Mouse (Mus musculus): ENCODE measurements at regions not wholly inside any gene's neighbourhood (a gene's known extent, or its start where the extent isn't known, plus 50 kb on each side); places are given as distances from the start of the nearest gene placed in this dataset.

DNA sequence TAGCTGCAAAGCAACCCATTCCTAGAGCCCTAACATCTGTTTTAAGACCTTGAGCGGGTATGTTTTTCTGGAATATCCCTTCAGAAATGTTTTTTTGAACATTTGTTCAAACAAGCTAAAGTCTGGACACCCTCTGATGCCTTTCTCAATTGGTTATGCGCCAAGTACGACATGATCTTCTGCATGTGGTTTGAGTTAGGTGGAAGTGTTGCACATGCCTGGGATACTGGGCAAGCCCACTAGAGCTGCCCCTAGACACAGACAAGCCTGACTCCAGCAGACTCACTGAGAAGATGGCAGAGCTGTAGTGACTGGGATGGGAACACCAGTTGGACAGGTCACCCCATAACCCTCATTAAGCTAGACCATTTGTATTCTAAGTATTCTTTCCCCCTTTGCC is 153.2 kb upstream of the Cypt2 start:
- no peak for DNase-seq (ENCODE audit: low read depth)
- TF ChIP-seq CTCF (IDR thresholded peaks at IDR 0.05; ENCODE audit: borderline replicate concordance, extremely low read depth, insufficient read depth, insufficient read length) = no peak

- TF ChIP-seq CTCF (IDR thresholded peaks at IDR 0.05; ENCODE audit: borderline replicate concordance, extremely low read depth, insufficient read depth, insufficient read length) = no peak
- no peak for TF ChIP-seq POLR2A (IDR thresholded peaks at IDR 0.05; ENCODE audit: borderline replicate concordance, extremely low read depth, insufficient read depth, insufficient read length, poor library complexity, severe bottlenecking)
- DNase-seq (ENCODE audit: low read depth) = peak; percentile 63
These were observed 133.3 kb upstream of the Cypt2 start for GRCm38 (mm10) chrX:105366284-105366683.

DNA sequence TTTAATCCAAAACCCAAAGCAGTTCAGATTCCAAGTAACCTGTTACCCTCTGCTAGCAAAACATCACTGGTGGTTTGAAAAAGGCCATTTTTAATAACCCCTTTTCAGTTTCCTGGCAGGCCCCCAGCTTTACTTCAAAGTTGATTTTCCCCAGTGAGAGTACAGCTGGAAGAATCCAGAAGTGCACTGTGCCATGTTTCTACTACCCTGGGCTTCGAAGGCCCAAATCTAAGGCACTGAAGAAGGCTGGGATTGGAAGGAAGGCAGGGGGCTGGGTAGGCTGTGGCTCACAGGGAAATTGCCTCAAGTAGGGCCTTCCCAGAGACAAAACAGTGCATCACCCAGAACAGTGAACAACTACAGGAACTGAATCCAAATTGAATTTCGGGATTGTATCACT is 131.6 kb upstream of the Cypt2 start:
- TF ChIP-seq CTCF (IDR thresholded peaks at IDR 0.05; ENCODE audit: borderline replicate concordance, extremely low read depth, insufficient read depth, insufficient read length) (no peak), POLR2A (IDR thresholded peaks at IDR 0.05; ENCODE audit: borderline replicate concordance, extremely low read depth, insufficient read depth, insufficient read length, poor library complexity, severe bottlenecking) (no peak)

DNA sequence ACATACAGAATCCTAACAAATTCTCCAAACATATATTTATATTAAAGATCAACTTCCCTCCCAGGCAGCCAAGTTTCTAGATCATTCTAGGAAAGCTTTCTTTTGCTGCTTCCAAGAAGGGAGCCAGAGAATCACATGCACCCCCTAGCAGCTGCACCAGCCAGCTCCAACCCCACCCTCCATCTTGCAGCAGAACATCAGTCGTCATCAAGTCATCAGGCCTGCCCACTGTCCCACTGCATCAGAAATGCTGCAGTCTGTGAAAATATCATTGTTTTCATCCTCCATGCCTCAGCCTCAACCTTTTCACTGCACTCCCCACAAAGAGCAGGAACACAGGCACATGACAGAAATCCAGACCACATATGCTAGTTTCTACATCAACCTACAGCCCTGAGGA is 109.1 kb upstream of the Cypt2 start:
- DNase-seq (ENCODE audit: low read depth) = peak; percentile 46
- TF ChIP-seq CTCF (IDR thresholded peaks at IDR 0.05; ENCODE audit: borderline replicate concordance, extremely low read depth, insufficient read depth, insufficient read length) = no peak
- TF ChIP-seq POLR2A (IDR thresholded peaks at IDR 0.05; ENCODE audit: borderline replicate concordance, extremely low read depth, insufficient read depth, insufficient read length, poor library complexity, severe bottlenecking) = no peak

More for the DNA sequence above, 131.6 kb upstream of the Cypt2 start:
- peak; percentile 12 for DNase-seq (ENCODE audit: low read depth)

- no peak for TF ChIP-seq CTCF (IDR thresholded peaks at IDR 0.05; ENCODE audit: borderline replicate concordance, extremely low read depth, insufficient read depth, insufficient read length)
- TF ChIP-seq POLR2A (IDR thresholded peaks at IDR 0.05; ENCODE audit: borderline replicate concordance, extremely low read depth, insufficient read depth, insufficient read length, poor library complexity, severe bottlenecking) = no peak
- peak; percentile 31 for DNase-seq (ENCODE audit: low read depth)
These were observed 108.5 kb upstream of the Cypt2 start for GRCm38 (mm10) chrX:105391029-105391428.

DNA sequence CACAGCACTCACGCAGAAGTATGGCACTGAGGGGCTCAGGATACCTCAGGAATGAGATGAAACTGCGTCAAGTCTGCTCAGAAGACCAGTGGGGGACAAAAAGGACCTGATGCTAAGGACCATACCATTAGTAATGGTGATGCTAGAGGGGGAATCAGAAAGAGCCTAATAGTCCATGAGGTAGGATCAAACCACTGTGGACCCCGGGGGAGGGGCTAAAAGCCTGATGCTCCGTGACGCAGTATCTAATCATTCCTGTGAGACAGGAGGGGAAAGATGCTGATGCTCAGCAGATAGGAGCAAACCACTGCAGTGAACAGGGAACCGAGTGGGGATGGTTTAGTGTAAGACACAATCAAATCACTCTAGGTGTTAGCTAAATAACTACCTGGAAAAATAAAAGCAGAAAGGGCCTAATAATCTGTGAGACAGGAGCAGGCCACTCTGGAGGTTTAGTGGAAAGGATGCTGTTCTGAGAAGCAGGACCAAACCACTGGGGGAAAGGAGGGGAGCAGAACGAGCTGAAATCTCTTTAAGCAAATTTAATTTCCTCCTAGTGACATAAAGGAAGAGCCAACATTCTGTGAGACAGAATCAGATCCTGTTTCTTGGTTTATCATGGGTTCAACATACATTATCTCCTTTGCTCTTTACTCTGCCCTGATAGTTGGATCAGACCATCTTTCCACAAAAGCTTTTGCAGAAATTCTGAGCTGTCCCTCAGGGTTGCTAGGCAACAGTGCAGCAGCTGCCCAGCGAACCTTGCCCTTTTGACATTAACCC is 107.7 kb upstream of the Cypt2 start:
- TF ChIP-seq POLR2A (IDR thresholded peaks at IDR 0.05; ENCODE audit: borderline replicate concordance, extremely low read depth, insufficient read depth, insufficient read length, poor library complexity, severe bottlenecking) (peak; percentile 12; the same call in 1 of the 2 replicates), CTCF (IDR thresholded peaks at IDR 0.05; ENCODE audit: borderline replicate concordance, extremely low read depth, insufficient read depth, insufficient read length) (no peak)
- peak; percentile 98 for DNase-seq (ENCODE audit: low read depth)

DNA sequence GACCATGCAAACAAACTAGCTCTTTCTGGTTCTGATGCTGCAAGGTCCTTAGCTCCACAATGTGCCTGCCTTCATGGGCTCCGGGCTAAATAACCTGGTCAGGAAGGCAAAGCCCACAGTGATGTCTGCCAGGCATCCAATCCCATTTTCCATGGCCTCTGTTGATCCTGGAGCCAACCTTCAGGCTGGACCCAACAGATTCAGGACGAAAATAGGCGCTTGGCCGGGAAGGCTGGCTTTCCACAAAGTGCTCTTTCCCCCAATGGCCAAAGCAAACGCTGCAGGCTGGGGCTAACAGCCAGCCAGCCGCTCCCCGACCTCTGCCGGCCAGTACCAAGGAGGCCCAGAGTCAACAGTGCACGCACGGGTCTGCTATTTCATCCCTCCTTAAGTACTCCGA is 106.3 kb upstream of the Cypt2 start:
- no peak for DNase-seq (ENCODE audit: low read depth)
- no peak for TF ChIP-seq POLR2A (IDR thresholded peaks at IDR 0.05; ENCODE audit: borderline replicate concordance, extremely low read depth, insufficient read depth, insufficient read length, poor library complexity, severe bottlenecking)
- TF ChIP-seq CTCF (IDR thresholded peaks at IDR 0.05; ENCODE audit: borderline replicate concordance, extremely low read depth, insufficient read depth, insufficient read length) = no peak

GRCm38 (mm10) chrX:105413351-105413750 is 86.2 kb upstream of the Cypt2 start:
- DNase-seq (ENCODE audit: low read depth) = no peak
- TF ChIP-seq POLR2A (IDR thresholded peaks at IDR 0.05; ENCODE audit: borderline replicate concordance, extremely low read depth, insufficient read depth, insufficient read length, poor library complexity, severe bottlenecking) = no peak
- TF ChIP-seq CTCF (IDR thresholded peaks at IDR 0.05; ENCODE audit: borderline replicate concordance, extremely low read depth, insufficient read depth, insufficient read length) = no peak

GRCm38 (mm10) chrX:105420976-105421375 is 78.6 kb upstream of the Cypt2 start:
- DNase-seq (ENCODE audit: low read depth) = peak; percentile 2
- TF ChIP-seq CTCF (IDR thresholded peaks at IDR 0.05; ENCODE audit: borderline replicate concordance, extremely low read depth, insufficient read depth, insufficient read length) (no peak), POLR2A (IDR thresholded peaks at IDR 0.05; ENCODE audit: borderline replicate concordance, extremely low read depth, insufficient read depth, insufficient read length, poor library complexity, severe bottlenecking) (no peak)

All from brain, embryonic 14.5 days (tissue).